Mouse (Mus musculus) lung, embryonic 16.5 days (tissue): ENCODE results near the gene Myo19. TPM values are rescaled to one million over a fixed set of nuclear protein-coding genes. Genes with fewer than 3 reads are reported as not detected.

Experiments used
- ATAC-seq: fragments of 200-750 bp; cut with Nextera tagmentation; 2 replicates; pipeline ENCODE4 v1.8.0; 2017; ENCODE audit warnings: low read depth, mild to moderate bottlenecking, moderate library complexity
- H3K27ac ChIP-seq: fragments of 300-500 bp; sonication (generic); 2 replicates; pipeline ENCODE4 v1.5.1; 2014; ENCODE audit warnings: mild to moderate bottlenecking, control low read depth, low read length
- H3K27me3 ChIP-seq: fragments of 300-500 bp; sonication (generic); 2 replicates; pipeline ENCODE4 v1.6.1; 2014; ENCODE audit warnings: low read depth, low read length, mixed read lengths; ENCODE audit not compliant: control insufficient read depth, insufficient read depth
- H3K36me3 ChIP-seq: fragments of 300-500 bp; sonication (generic); 2 replicates; pipeline ENCODE4 v1.6.1; 2014; ENCODE audit warnings: low read length; ENCODE audit not compliant: control insufficient read depth, insufficient read depth
- H3K4me1 ChIP-seq: fragments of 300-500 bp; sonication (generic); replicated peaks from 2 replicates; pipeline ENCODE4 v1.6.1; 2014; ENCODE audit warnings: low read length, mixed read lengths; ENCODE audit not compliant: control insufficient read depth, insufficient read depth
- H3K4me2 ChIP-seq: fragments of 300-500 bp; sonication (generic); 2 replicates; pipeline ENCODE4 v1.6.1; 2014; ENCODE audit warnings: low read depth, low read length, control low read depth
- H3K4me3 ChIP-seq: fragments of 300-500 bp; sonication (generic); 2 replicates; pipeline ENCODE4 v1.5.1; 2014; ENCODE audit warnings: mild to moderate bottlenecking, low read length, control low read depth
- H3K9ac ChIP-seq: fragments of 300-500 bp; sonication (generic); 2 replicates; pipeline ENCODE4 v1.6.1; 2014; ENCODE audit warnings: low read length, control low read depth
- H3K9me3 ChIP-seq: fragments of 300-500 bp; sonication (generic); 2 replicates; pipeline ENCODE4 v1.6.1; 2016; ENCODE audit warnings: low read length; ENCODE audit not compliant: control insufficient read depth
- WGBS: fragments of 180-500 bp; shearing (Covaris S2); extraction: QIAGEN DNeasy Blood & Tissue Kit; methylation state at CpG from one replicate; pipeline ENCODE4 v1.1.7; 2014; 5-methylcytosine and 5-hydroxymethylcytosine counted together
- polyA plus RNA-seq: library from polyadenylated mRNA; unstranded; fragments of >200 nt; fragmentation: Nextera tagmentation; extraction: Ambion mirVana; gene quantifications from 2 replicates; pipeline ENCODE4 v1.2.1, GENCODE M21; 2015

Gene Myo19
- polyA plus RNA-seq, 1 experiment from 2014 or later: 8.4 TPM

DNA sequence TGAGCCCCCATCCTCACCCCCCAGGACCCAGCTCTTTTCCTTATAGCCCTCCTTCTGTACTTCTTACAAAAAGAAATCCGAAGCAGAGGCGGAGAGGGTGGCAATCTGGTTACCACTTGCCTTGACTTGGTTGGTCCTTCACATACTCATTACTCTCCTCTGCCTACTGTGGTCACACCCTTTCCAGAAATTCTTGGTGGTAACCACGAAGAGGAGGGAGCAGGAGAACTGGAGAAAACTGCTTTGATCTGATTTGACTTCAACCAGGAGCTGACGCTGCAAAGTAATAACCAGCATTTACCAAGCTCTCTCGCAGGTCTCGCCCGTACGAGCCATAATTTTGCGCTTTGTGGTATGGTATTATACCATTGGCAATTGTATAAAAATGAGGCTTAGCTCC, 1.0 kb downstream of the Myo19 start:
- Histone ChIP-seq H3K4me2 (peak overlapping the region; percentile 96), H3K36me3 (peaks cover 11% of the 10 kb centered on the region), H3K9ac (peak overlapping the region; percentile 89), H3K4me1 (peaks cover 13% of the 10 kb centered on the region), H3K27me3 (no peaks in the 10 kb centered on the region), H3K27ac (peak overlapping the region; percentile 97), H3K9me3 (no peaks in the 10 kb centered on the region), H3K4me3 (peak overlapping the region; percentile 95)
- peak; percentile 21; the same call in 1 of the 2 replicates for ATAC-seq
- 44% methylated on average over 9 of the region's 9 CpGs for WGBS

DNA sequence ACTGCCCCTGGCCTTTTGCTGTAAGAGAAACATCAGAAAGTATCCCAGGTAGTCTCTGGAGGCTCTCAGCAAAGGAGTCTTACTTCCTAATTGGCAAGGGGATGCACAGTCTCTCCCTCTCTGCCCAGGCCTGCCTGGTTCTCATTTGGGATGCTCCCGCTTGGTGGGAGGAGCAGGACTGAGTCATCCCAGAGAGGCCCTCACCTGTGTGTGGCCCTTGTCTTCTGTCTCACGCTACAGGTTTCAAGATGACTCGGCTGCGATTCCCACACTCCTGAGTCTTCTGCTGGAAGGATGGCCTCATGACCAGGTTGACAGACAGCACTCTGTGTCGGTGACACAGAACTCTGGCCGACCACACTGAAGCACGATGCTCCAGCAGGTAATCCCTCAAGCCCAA, 2.4 kb downstream of the Myo19 start:
- Histone ChIP-seq H3K4me1 (peaks cover 13% of the 10 kb centered on the region), H3K27me3 (no peaks in the 10 kb centered on the region), H3K4me3 (no peak overlapping the region), H3K9me3 (no peaks in the 10 kb centered on the region), H3K4me2 (no peak overlapping the region), H3K36me3 (peaks cover 13% of the 10 kb centered on the region), H3K9ac (no peak overlapping the region), H3K27ac (no peak overlapping the region)
- WGBS: 93% methylated on average over 7 of the region's 7 CpGs
- ATAC-seq: no peak

DNA sequence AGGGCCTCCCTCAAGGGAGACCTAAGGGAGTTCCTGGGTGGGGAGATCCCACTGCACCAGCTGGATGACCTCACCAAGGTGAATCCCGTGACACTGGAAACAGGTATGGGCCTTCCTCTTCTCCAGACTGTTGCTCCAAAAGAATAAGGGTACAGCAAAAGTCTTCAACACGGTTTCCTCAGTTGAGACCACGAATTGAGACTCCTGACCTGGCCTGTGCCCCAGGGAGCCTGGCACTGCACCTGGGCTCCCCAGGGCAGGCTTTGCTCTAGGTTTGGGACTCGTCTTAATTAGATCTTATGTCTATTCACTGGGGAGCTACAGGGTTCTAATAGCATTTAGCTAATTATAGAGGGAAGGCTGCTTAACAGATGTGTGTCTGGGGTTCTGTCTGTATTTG, 5.3 kb downstream of the Myo19 start:
- no peak overlapping the region for H3K4me2 ChIP-seq
- no peaks in the 10 kb centered on the region for H3K9me3 ChIP-seq
- H3K4me3 ChIP-seq: no peak overlapping the region
- H3K27ac ChIP-seq: no peak overlapping the region
- no peaks in the 10 kb centered on the region for H3K27me3 ChIP-seq
- peaks cover 10% of the 10 kb centered on the region for H3K4me1 ChIP-seq
- H3K9ac ChIP-seq: no peak overlapping the region
- H3K36me3 ChIP-seq: peaks cover 20% of the 10 kb centered on the region
- no peak for ATAC-seq
- WGBS: 77% methylated on average over 4 of the region's 4 CpGs

DNA sequence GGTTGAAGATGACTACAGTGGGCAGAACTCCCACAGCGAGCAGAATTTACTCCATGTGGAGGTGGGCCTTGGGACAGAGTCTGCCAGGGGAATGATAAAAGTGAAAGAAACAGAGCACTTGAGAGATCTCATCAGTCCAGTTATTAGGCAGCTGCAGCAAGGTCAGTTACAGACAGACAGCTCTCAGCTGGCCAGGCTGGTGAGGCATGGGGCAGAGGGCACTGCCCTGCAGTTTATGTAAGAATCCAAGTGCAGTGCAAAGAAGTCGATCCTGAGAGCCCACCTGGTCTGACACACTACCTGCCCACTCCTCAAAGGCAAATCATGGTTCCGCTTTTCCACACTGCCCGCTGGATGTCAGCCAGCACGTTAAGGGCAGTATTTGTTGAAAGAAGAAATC, 6.3 kb downstream of the Myo19 start:
- H3K4me2 ChIP-seq: no peak overlapping the region
- H3K4me1 ChIP-seq: peaks cover 4% of the 10 kb centered on the region
- H3K27me3 ChIP-seq: no peaks in the 10 kb centered on the region
- no peak for ATAC-seq
- no peak overlapping the region for H3K9ac ChIP-seq
- WGBS: 88% methylated on average over 5 of the region's 5 CpGs
- H3K27ac ChIP-seq: no peak overlapping the region
- no peaks in the 10 kb centered on the region for H3K9me3 ChIP-seq
- H3K36me3 ChIP-seq: peaks cover 21% of the 10 kb centered on the region
- H3K4me3 ChIP-seq: no peak overlapping the region

DNA sequence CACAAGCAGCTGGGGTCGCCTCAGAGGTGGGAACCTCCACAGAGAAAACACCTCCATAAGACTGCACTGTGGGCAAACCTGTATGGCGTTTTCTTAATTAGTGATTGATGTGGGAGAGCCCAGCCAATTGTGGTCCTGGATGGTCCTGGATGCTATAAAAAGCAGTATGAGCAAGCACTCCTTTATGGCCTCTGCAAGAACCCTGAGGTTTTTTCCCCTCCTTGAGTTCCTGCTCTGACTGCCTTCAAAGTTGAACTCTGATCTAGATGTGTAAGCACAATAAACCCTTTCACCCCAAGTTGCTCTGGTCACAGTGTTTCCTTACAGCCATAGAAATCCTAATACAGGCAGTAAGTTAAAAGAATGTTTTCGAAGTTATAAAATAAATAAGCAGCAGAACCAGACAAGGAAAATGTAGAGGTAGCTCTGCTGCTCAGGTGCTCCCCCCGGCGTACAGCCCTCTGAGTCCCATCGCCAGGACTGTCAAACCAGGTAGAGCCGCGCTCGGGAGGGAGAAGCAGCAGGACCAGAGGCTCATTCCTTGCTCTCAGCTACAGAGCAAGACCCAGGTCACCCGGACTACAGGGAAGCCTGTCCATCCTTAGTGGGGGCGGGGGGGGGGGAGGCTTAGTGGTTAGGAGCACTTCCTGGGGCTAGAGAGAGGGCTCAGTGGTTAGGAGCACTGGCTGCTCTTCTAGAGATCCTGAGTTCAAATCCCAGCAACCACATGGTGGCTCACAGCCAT, 7.0 kb downstream of the Myo19 start:
- 86% methylated on average over 11 of the region's 11 CpGs for WGBS
- H3K36me3 ChIP-seq: peaks cover 24% of the 10 kb centered on the region
- H3K4me2 ChIP-seq: no peak overlapping the region
- H3K4me1 ChIP-seq: no peaks in the 10 kb centered on the region
- H3K27me3 ChIP-seq: no peaks in the 10 kb centered on the region
- H3K4me3 ChIP-seq: no peak overlapping the region
- H3K9me3 ChIP-seq: no peaks in the 10 kb centered on the region
- no peak for ATAC-seq
- no peak overlapping the region for H3K27ac ChIP-seq
- H3K9ac ChIP-seq: no peak overlapping the region

DNA sequence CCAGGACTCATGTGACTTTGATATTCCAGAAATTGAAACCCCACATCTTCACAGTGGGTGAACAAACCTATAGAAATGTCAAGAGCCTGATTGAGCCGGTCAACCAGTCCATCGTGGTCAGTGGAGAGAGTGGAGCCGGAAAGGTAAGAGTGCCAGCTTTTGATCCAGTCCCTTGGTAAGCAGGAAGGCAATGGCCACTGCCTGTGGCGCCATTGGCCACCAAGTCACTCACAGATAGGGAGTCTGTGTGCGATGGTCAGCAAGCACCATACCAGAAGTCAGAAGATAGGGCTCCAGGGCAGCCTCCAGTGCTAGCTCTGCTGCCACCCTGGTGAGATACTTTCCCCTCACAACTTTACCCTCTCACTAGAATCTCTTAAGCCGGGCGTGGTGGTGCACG, 8.1 kb downstream of the Myo19 start:
- H3K36me3 ChIP-seq: peaks cover 27% of the 10 kb centered on the region
- no peak for ATAC-seq

DNA sequence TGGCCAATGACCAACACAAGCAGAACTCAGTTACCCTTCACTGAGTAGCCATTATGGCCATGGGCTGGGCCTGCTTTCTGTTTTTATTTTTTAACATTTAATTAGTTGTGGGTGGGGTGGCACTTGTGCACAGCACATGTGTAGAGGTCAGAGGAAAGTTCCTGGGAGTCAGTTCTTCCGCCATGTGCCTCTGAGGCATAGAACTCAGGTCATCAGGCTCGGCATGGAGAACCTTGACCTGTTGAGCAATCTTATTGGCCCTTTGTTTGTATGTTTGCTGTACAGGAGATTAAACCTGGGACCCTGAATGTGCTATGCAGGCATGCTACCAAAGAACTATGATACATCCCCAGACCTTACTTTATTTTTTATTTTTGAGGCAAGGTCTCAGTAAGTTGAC, 9.5 kb downstream of the Myo19 start:
- WGBS: 96% methylated on average over 2 of the region's 2 CpGs
- H3K27ac ChIP-seq: no peak overlapping the region
- H3K9ac ChIP-seq: no peak overlapping the region
- H3K27me3 ChIP-seq: no peaks in the 10 kb centered on the region
- H3K4me3 ChIP-seq: no peak overlapping the region
- ATAC-seq: no peak
- H3K4me1 ChIP-seq: no peaks in the 10 kb centered on the region
- peaks cover 21% of the 10 kb centered on the region for H3K36me3 ChIP-seq
- H3K4me2 ChIP-seq: no peak overlapping the region
- no peaks in the 10 kb centered on the region for H3K9me3 ChIP-seq

More for the DNA sequence above, 8.1 kb downstream of the Myo19 start:
- no peaks in the 10 kb centered on the region for H3K27me3 ChIP-seq
- no peaks in the 10 kb centered on the region for H3K4me1 ChIP-seq
- 95% methylated on average over 8 of the region's 8 CpGs for WGBS
- H3K27ac ChIP-seq: no peak overlapping the region
- H3K4me2 ChIP-seq: no peak overlapping the region
- H3K9me3 ChIP-seq: no peaks in the 10 kb centered on the region
- H3K4me3 ChIP-seq: no peak overlapping the region
- no peak overlapping the region for H3K9ac ChIP-seq

DNA sequence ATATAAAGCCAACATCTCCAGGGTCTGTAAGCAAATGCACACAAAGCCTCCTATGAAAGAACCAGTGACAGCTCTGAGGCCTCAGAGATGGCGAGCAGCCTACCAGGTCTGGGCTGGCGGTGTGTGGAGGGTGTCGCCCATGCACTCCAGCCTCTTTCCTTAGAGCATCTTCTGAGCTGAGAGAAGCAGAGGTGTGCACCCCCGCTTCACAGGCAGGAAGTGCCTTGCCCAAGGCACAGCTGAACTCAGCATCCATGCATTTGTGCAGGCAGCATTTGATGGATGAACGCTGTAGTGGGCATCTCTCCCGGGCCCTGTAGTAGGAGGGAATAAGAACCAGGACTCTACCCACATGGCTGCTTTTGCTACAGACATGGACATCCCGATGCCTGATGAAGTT, 11.8 kb downstream of the Myo19 start:
- Histone ChIP-seq H3K4me2 (no peak overlapping the region), H3K27ac (no peak overlapping the region), H3K4me1 (no peaks in the 10 kb centered on the region), H3K27me3 (no peaks in the 10 kb centered on the region), H3K9ac (no peak overlapping the region), H3K4me3 (no peak overlapping the region), H3K9me3 (no peaks in the 10 kb centered on the region), H3K36me3 (peaks cover 21% of the 10 kb centered on the region)
- WGBS: 86% methylated on average over 7 of the region's 7 CpGs
- no peak for ATAC-seq

DNA sequence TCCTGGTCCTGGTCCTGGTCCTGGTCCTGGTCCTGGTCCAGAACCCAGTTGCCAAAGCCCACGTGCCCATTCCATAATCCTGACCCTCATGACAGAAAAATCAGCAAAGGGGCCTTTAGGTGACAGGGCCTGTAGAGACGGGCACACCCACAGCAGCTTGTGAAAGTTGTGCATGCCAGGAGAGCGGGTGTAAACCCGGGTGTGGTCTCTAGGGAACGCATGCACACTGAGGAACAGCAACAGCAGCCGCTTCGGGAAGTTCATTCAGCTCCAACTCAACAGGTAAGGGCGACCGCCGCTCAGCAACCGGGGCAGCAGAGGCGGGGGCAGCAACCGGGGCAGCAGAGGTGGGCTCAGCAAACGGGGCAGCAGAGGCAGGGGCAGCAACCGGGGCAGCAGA, 13.2 kb downstream of the Myo19 start:
- WGBS: 86% methylated on average over 12 of the region's 15 CpGs
- H3K4me2 ChIP-seq: no peak overlapping the region
- no peaks in the 10 kb centered on the region for H3K27me3 ChIP-seq
- no peaks in the 10 kb centered on the region for H3K4me1 ChIP-seq
- no peak overlapping the region for H3K4me3 ChIP-seq
- H3K9ac ChIP-seq: no peak overlapping the region
- no peak for ATAC-seq
- H3K27ac ChIP-seq: no peak overlapping the region
- no peaks in the 10 kb centered on the region for H3K9me3 ChIP-seq
- peaks cover 25% of the 10 kb centered on the region for H3K36me3 ChIP-seq
